Mouse (Mus musculus) thymus, postnatal 10 days (tissue): ENCODE measurements around the gene Rps11.
"Not testable (repeated sequence)": the region's sequence is repeated elsewhere in the genome, so short reads cannot be mapped to it uniquely, and the experiment has no call there.

Experiments used
- DNase-seq, 2 experiments: peaks; one replicate each; pipeline ENCODE4 v3.0.0; 2021; ENCODE audit warnings: low spot score in 2 of 2

Rps11 gene

GRCm38 (mm10) chr7:45154096-45154992, 30.1 kb upstream of the Rps11 start, which contains the start of the genes Pih1d1 and Aldh16a1:
Gene Pih1d1, plus strand, starts transcription at chr7:45154303.
Gene Aldh16a1, minus strand, starts transcription at chr7:45154584.
- DNase-seq: peak; percentile 95 to 98

GRCm38 (mm10) chr7:45153586-45153985, 29.3 kb upstream of the Rps11 start:
- DNase-seq: no peak

- not testable (repeated sequence) for DNase-seq
Observed at GRCm38 (mm10) chr7:45153052-45153451, 28.8 kb upstream of the Rps11 start.

GRCm38 (mm10) chr7:45151303-45151702, 27.1 kb upstream of the Rps11 start:
- DNase-seq: no peak

GRCm38 (mm10) chr7:45150321-45150720, 26.1 kb upstream of the Rps11 start:
- DNase-seq: no peak

GRCm38 (mm10) chr7:45149545-45149944, 25.3 kb upstream of the Rps11 start:
- DNase-seq: no peak

DNA sequence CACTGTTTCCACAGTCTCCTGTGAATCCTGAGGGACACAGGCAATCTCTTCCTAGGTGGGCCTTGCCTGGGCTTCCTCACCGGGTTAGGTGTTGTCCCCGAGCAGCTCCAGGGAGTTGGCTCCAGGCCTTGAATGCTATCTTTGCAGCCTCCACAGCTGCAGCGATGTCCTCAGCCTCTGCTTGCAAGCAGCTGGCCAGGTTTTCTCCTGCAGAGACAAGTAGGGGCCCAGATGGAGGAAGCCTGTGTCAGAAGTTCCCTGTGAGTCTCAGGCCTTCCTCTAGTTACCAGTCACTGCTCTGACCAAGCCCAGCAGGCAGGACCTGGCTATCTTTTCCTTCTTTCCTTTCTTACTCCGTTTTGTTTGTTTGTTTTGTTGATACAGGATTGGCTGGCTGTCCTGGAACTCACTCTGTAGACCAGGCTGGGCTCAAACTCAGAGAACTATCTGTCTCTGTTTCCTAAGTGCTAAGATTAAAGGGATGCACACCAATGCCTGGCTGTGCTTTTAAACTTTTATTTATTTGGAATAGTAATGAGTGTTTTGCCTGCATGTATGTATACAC, 24.4 kb upstream of the Rps11 start:
- no peak for DNase-seq

GRCm38 (mm10) chr7:45147899-45148298, 23.7 kb upstream of the Rps11 start:
- DNase-seq: no peak

GRCm38 (mm10) chr7:45147267-45147666, 23.0 kb upstream of the Rps11 start:
- no peak for DNase-seq

GRCm38 (mm10) chr7:45145460-45145859, 21.2 kb upstream of the Rps11 start:
- DNase-seq: no peak

DNA sequence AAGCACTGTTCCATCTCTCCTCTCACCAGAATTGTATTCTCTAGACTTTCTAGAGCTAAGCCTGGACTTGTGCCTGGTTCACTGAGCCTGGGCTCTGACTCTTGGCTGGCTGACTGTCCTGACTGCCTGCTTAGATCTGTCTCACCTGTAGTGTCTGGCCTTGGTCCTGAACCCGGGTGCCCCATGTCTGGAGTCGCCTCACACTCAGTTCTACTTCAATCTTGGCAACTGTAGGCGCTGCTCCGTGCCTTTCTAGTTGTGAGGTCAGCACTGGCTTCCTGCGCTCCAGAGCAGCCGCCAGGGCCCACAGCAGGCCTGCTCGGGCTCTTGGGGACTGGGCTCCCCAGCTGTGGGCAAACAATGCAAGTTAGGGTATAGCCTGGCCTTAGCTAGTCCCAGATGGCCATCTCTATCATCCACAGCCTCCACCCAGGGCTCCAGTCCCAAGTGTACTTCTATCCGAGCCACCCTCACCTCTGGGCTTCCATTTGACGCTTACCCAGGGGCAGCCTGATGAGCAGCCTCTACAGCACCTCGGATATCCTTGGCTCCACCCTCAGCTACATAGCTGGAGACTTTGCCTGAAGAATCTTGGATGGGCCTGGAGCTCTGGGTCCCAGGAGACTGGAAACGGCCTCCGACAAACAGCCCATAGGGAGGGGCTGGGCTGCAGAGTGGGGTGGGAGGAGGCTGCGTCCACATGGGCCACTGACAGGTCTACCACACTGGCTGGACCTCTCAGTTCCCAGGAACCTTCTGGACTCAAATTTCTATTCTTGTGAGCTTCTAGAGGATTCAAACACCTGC, 20.3 kb upstream of the Rps11 start:
- DNase-seq: no peak

DNA sequence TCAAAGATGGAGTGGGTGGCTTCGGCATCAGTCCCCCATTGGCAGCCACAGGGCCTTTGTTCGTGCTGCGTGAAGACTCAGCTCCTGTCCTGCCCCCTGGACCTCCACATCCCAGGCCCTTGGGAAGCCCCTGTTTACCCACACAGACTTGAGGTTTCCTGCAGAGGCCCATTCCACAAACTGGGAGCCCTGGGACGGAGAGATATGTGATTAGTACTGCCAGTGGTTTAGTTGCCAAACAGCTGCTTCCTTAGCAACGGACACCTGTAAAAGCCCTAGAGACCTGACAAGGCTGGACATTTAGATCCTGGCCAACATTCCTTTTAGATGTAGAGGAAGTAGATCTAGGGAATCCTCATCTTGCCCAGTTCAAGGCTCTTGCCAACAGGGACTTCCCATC, 17.7 kb upstream of the Rps11 start:
- DNase-seq: no peak

DNA sequence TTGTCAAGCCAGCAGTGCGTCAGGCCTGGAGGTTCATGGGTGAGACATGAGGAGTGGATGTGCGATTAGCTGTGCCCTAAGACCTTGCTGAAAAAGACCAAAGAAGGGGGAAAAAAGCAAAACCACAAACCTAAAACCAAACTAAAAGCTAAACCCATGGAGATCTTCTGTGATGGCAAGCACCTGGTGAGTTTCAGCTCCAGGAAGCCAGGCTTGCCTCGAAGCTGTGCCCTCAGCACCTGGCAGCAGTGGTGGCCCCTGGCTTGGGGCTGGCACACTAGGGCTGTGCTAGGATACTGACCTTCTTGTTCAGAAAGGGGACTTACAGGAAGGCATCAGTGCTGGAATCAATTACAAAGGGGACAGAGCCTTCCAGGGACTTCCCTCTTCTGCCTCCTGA, 17.1 kb upstream of the Rps11 start:
- DNase-seq: peak; percentile 45 to 55

DNA sequence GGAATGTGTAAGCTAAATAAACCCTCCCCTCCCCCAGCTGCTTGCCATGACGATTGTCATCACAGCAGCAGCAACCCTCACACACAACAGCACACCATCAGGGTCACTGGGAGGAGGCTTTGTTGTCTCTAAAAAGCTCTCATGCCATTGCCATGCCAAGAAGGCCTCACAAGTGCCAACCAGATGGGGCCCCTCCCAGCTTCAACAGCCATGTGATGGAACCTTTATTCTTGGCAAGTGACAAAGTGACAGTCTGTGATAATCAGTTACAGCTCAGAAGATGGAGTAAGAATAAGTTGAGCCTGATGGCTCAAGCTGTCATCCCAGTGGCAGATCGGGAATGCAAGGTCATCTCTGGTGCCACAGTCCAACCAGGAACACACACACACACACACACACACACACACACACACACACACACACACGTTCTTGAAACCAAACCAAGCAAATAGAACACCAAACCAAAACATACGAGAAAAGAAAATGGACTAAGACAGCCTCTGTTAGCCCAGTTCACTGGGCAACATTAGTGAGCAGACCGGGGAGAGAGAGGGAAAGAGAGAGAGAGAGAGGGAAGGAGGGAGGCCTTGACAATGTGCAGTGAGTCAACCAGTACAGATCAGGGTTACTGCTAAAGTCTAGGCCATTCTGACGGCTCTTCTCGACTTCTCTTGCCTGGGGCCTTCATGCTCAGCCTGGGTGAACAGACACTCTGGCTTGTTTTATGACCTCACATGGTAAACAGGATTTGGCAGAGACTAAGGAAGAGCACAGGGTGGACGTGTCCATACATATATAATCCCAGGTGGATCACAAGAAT, 15.9 kb upstream of the Rps11 start:
- no peak for DNase-seq

GRCm38 (mm10) chr7:45138403-45138802, 14.2 kb upstream of the Rps11 start:
- DNase-seq: no peak

- DNase-seq: no peak
Observed at GRCm38 (mm10) chr7:45137171-45138006, 13.2 kb upstream of the Rps11 start.

DNA sequence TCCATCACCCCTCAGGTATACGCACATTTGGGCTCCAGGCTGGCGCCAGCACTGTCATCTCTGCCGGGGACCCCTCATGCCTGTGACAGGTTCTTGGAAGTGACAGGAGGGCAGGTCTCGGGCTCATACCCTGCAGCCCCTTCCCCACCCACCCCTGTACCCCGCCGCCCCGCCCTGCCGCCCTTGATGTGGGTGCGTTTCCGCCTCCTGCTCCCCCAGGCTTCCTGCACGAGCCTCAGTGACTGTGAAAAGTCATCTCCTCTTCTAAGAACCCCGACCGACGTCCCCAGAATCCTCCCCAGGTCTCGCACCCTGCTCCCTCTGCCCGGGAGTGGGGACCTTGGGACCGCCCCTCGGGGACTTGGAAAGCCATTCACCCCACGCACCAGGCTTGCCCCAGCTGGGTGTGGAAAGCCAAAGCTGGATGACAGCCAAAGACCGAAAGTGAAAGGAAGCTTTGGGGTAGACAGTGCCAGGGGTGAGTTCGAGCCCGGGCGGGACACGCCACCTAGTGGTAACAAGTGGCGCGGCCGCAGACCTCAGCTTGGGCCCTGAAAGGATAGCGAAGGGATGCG, 11.8 kb upstream of the Rps11 start, which contains the start of the genes Gm45713 and Flt3l:
Gene Gm45713 (minus strand): TSS at position 239 of the 575 bp plus-strand sequence.
Gene Flt3l (minus strand): TSS at position 440 of the 575 bp plus-strand sequence.
- DNase-seq: peak; percentile 87 to 90

DNA sequence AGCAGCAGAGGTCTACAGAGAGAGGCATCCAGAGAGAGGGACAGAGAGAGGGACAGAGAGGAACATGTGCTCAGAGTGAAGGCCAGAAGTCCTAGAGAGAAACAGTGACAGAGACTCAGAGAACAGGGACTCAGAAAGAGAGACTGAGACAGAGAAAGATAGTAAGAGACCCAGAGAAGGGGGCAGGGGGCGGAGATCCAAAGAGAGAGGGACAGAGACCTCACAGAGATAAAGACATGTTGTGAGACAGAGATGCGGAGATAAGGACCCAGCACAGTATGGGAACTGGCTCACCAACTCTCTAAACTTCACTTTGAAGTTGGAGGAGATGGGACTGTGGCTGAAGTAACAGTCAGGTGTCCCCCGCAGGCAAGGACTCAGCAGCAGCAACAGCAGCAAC, 11.1 kb upstream of the Rps11 start:
- DNase-seq: no peak

DNA sequence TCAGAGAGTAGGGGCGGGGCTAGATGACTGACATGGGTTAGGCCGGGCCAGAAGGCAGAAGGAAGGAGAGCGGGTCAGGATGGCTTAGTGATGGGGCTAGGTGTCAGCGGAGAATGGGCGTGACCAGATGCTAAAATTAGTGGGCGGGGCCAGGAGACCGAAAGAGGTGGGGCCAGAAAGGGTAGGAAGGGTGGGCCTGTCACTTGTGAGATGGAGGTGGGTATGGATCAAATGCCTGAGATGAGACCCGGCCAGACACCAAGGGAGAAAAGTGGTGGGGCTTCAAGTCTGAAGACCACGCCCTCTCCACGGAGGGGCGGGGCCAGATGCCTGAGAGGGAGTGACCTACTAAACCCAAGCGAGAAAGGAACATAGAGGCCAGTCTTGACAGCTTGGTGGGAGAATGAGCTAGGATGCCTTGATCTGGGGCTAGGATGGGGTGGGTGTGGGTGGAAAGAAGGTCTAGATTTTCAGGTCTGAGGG, 10.3 kb upstream of the Rps11 start:
- no peak for DNase-seq
